Mouse (Mus musculus) heart, embryonic 14.5 days (tissue): ENCODE data around the gene Kl. TPM values are rescaled to one million over a fixed set of nuclear protein-coding genes. Genes with fewer than 3 reads are reported as not detected.

ENCODE experiments used
- ATAC-seq: fragments of 200-750 bp; cut with Nextera tagmentation; 2 replicates; pipeline ENCODE4 v1.8.0; 2017; ENCODE audit warnings: low read depth, moderate TSS enrichment; ENCODE audit not compliant: insufficient number of reproducible peaks, insufficient read depth, low FRiP score
- H3K27ac ChIP-seq, 2 experiments: fragments of 200-500 bp in 1 of 2; fragments of 300-500 bp in 1 of 2; sonication (generic) in 1 of 2; replicated peaks in 1 of 2; 2 replicates each; pipeline ENCODE4 v1.5.1; 2012 to 2014; ENCODE audit warnings: low read depth in 2 of 2, low read length in 2 of 2, control low read depth in 1 of 2, mild to moderate bottlenecking in 1 of 2, mixed read lengths in 1 of 2; ENCODE audit not compliant: control insufficient read depth in 1 of 2, insufficient read depth in 1 of 2
- H3K27me3 ChIP-seq: fragments of 300-500 bp; sonication (generic); 2 replicates; pipeline ENCODE4 v1.6.1; 2014; ENCODE audit warnings: mild to moderate bottlenecking, low read length, control low read depth; ENCODE audit not compliant: control insufficient read depth, insufficient read depth
- H3K36me3 ChIP-seq: fragments of 300-500 bp; sonication (generic); 2 replicates; pipeline ENCODE4 v1.6.1; 2014; ENCODE audit warnings: mild to moderate bottlenecking, control low read depth, low read length, mixed read lengths; ENCODE audit not compliant: control insufficient read depth, insufficient read depth
- H3K4me1 ChIP-seq, 2 experiments: fragments of 200-500 bp in 1 of 2; fragments of 300-500 bp in 1 of 2; sonication (generic) in 1 of 2; 2 replicates each; pipeline ENCODE4 v1.6.1; 2012 to 2014; ENCODE audit warnings: low read length in 2 of 2, control low read depth in 1 of 2, mixed read lengths in 1 of 2; ENCODE audit not compliant: control insufficient read depth in 2 of 2, insufficient read depth in 2 of 2
- H3K4me2 ChIP-seq: fragments of 300-500 bp; sonication (generic); 2 replicates; pipeline ENCODE4 v1.6.1; 2014; ENCODE audit warnings: mild to moderate bottlenecking, low read length
- H3K4me3 ChIP-seq, 2 experiments: fragments of 200-500 bp in 1 of 2; fragments of 300-500 bp in 1 of 2; sonication (generic) in 1 of 2; 2 replicates each; pipeline ENCODE4 v1.5.1; 2012 to 2014; ENCODE audit warnings: low read length in 2 of 2, mild to moderate bottlenecking in 2 of 2, control low read depth in 1 of 2, low read depth in 1 of 2, moderate library complexity in 1 of 2; ENCODE audit not compliant: control insufficient read depth in 1 of 2, insufficient read depth in 1 of 2
- H3K9ac ChIP-seq: fragments of 300-500 bp; sonication (generic); 2 replicates; pipeline ENCODE4 v1.6.1; 2014; ENCODE audit warnings: mild to moderate bottlenecking, low read length
- H3K9me3 ChIP-seq: fragments of 300-500 bp; sonication (generic); 2 replicates; pipeline ENCODE4 v1.6.1; 2016; ENCODE audit warnings: low read length, control low read depth; ENCODE audit not compliant: control insufficient read depth
- WGBS: fragments of 180-500 bp; shearing (Covaris S2); extraction: QIAGEN DNeasy Blood & Tissue Kit; methylation state at CpG from one replicate; pipeline ENCODE4 v1.1.7; 2014; 5-methylcytosine and 5-hydroxymethylcytosine counted together
- polyA plus RNA-seq: library from polyadenylated mRNA; unstranded; fragments of >200 nt; fragmentation: Nextera tagmentation; extraction: Ambion mirVana; gene quantifications from 2 replicates; pipeline ENCODE4 v1.2.1, GENCODE M21; 2014

The Kl gene
- polyA plus RNA-seq, 1 experiment from 2014 or later: 1.2 TPM

- Histone ChIP-seq H3K27ac (no peak overlapping the region), H3K9ac (no peak overlapping the region), H3K36me3 (no peaks in the 10 kb centered on the region), H3K4me2 (no peak overlapping the region), H3K9me3 (no peaks in the 10 kb centered on the region; the same call in 1 of the 2 replicates), H3K4me1 (no peaks in the 10 kb centered on the region), H3K4me3 (no peak overlapping the region), H3K27me3 (no peaks in the 10 kb centered on the region)
- no peak for ATAC-seq
- 94% methylated on average over 2 of the region's 2 CpGs for WGBS
Measured at GRCm38 (mm10) chr5:150967925-150968324, 15.5 kb downstream of the Kl start.

- no peaks in the 10 kb centered on the region; the same call in 1 of the 2 replicates for H3K9me3 ChIP-seq
- H3K9ac ChIP-seq: no peak overlapping the region
- ATAC-seq: no peak
- no peak overlapping the region for H3K4me3 ChIP-seq
- H3K27me3 ChIP-seq: no peaks in the 10 kb centered on the region
- WGBS: 45% methylated on average over 3 of the region's 3 CpGs
- H3K27ac ChIP-seq: no peak overlapping the region
- H3K4me2 ChIP-seq: no peak overlapping the region
- H3K4me1 ChIP-seq: no peaks in the 10 kb centered on the region
- no peaks in the 10 kb centered on the region for H3K36me3 ChIP-seq
Measured at GRCm38 (mm10) chr5:150970551-150970950, 18.1 kb downstream of the Kl start.

- H3K4me2 ChIP-seq: no peak overlapping the region
- H3K36me3 ChIP-seq: no peaks in the 10 kb centered on the region
- H3K4me3 ChIP-seq: no peak overlapping the region
- no peak overlapping the region for H3K9ac ChIP-seq
- no peaks in the 10 kb centered on the region; the same call in 1 of the 2 replicates for H3K9me3 ChIP-seq
- H3K27ac ChIP-seq: no peak overlapping the region
- H3K4me1 ChIP-seq: no peaks in the 10 kb centered on the region
- H3K27me3 ChIP-seq: no peaks in the 10 kb centered on the region
- WGBS: 61% methylated on average over 6 of the region's 6 CpGs
- ATAC-seq: no peak
Measured at GRCm38 (mm10) chr5:150971126-150971525, 18.7 kb downstream of the Kl start.

- no peak for ATAC-seq
- no peak overlapping the region for H3K9ac ChIP-seq
- no peaks in the 10 kb centered on the region for H3K27me3 ChIP-seq
- WGBS: 74% methylated on average over 3 of the region's 3 CpGs
- H3K4me1 ChIP-seq: peaks cover 0 to 4% of the 10 kb centered on the region in 2 experiments; a peak in 2 of 4 replicates
- no peak overlapping the region for H3K4me2 ChIP-seq
- H3K4me3 ChIP-seq: no peak overlapping the region
- no peaks in the 10 kb centered on the region for H3K9me3 ChIP-seq
- H3K36me3 ChIP-seq: no peaks in the 10 kb centered on the region
- H3K27ac ChIP-seq: no peak overlapping the region
Measured at GRCm38 (mm10) chr5:150974226-150974625, 21.8 kb downstream of the Kl start.

GRCm38 (mm10) chr5:150977383-150977958, 25.1 kb downstream of the Kl start:
- ATAC-seq: no peak
- Histone ChIP-seq H3K9me3 (peaks cover 4% of the 10 kb centered on the region; the same call in 1 of the 2 replicates), H3K27ac (no peak overlapping the region), H3K9ac (no peak overlapping the region), H3K4me2 (no peak overlapping the region), H3K36me3 (no peaks in the 10 kb centered on the region), H3K4me3 (no peak overlapping the region), H3K4me1 (peaks cover 0 to 4% of the 10 kb centered on the region in 2 experiments; a peak in 2 of 4 replicates), H3K27me3 (no peaks in the 10 kb centered on the region)
- 41% methylated on average over 14 of the region's 14 CpGs for WGBS

GRCm38 (mm10) chr5:150979341-150980136, 27.1 kb downstream of the Kl start:
- Histone ChIP-seq H3K27ac (no peak overlapping the region), H3K4me2 (no peak overlapping the region), H3K36me3 (no peaks in the 10 kb centered on the region), H3K9me3 (peaks cover 4% of the 10 kb centered on the region; the same call in 1 of the 2 replicates), H3K9ac (no peak overlapping the region), H3K4me3 (no peak overlapping the region), H3K4me1 (peaks cover 0 to 4% of the 10 kb centered on the region in 2 experiments; a peak in 2 of 4 replicates), H3K27me3 (no peaks in the 10 kb centered on the region)
- no peak for ATAC-seq
- 90% methylated on average over 5 of the region's 5 CpGs for WGBS

- peaks cover 4% of the 10 kb centered on the region; the same call in 1 of the 2 replicates for H3K9me3 ChIP-seq
- no peak overlapping the region for H3K4me3 ChIP-seq
- 89% methylated on average over 2 of the region's 2 CpGs for WGBS
- no peak overlapping the region for H3K9ac ChIP-seq
- no peak overlapping the region for H3K27ac ChIP-seq
- H3K36me3 ChIP-seq: no peaks in the 10 kb centered on the region
- no peak overlapping the region for H3K4me2 ChIP-seq
- peaks cover 0 to 4% of the 10 kb centered on the region in 2 experiments; a peak in 2 of 4 replicates for H3K4me1 ChIP-seq
- no peak for ATAC-seq
- H3K27me3 ChIP-seq: no peaks in the 10 kb centered on the region
Measured at GRCm38 (mm10) chr5:150982082-150982481, 29.7 kb downstream of the Kl start.
